Mouse (Mus musculus): ENCODE data around the gene Iqcd. TPM values are rescaled to one million over a fixed set of nuclear protein-coding genes. Genes with fewer than 3 reads are reported as not detected.

Iqcd gene
- polyA plus RNA-seq, 1 experiment from 2014 or later = 1.1 TPM

- Histone ChIP-seq H3K36me3 (ENCODE audit: control insufficient read depth, insufficient read depth, low read length) (no peaks in the 10 kb centered on the region), H3K27ac (ENCODE audit: low read depth, low read length) (no peak overlapping the region), H3K4me2 (ENCODE audit: low read depth, low read length, severe bottlenecking) (no peak overlapping the region), H3K9me3 (ENCODE audit: control insufficient read depth, low read length) (no peaks in the 10 kb centered on the region), H3K4me3 (ENCODE audit: low read depth, low read length) (no peak overlapping the region), H3K9ac (ENCODE audit: low read length) (no peak overlapping the region), H3K27me3 (ENCODE audit: control insufficient read depth, insufficient read depth, low read length) (no peaks in the 10 kb centered on the region), H3K4me1 (replicated peaks; ENCODE audit: control insufficient read depth, insufficient read depth, low read length) (no peaks in the 10 kb centered on the region)
- DNase-seq (ENCODE audit: low spot score) (no peak), ATAC-seq (replicated peaks; ENCODE audit: low FRiP score) (no peak)
- WGBS = 76% methylated on average over 12 of the region's 12 CpGs
These were observed 10.2 kb upstream of the Iqcd start for GRCm38 (mm10) chr5:120578504-120579081.

- H3K4me3 ChIP-seq (ENCODE audit: low read depth, low read length) = no peak overlapping the region
- H3K9me3 ChIP-seq (ENCODE audit: control insufficient read depth, low read length) = no peaks in the 10 kb centered on the region
- H3K4me1 ChIP-seq (replicated peaks; ENCODE audit: control insufficient read depth, insufficient read depth, low read length) = no peaks in the 10 kb centered on the region
- DNase-seq (ENCODE audit: low spot score) = no peak
- WGBS = 81% methylated on average over 26 of the region's 26 CpGs
- H3K27ac ChIP-seq (ENCODE audit: low read depth, low read length) = no peak overlapping the region
- H3K36me3 ChIP-seq (ENCODE audit: control insufficient read depth, insufficient read depth, low read length) = no peaks in the 10 kb centered on the region
- no peak for ATAC-seq (replicated peaks; ENCODE audit: low FRiP score)
- no peaks in the 10 kb centered on the region for H3K27me3 ChIP-seq (ENCODE audit: control insufficient read depth, insufficient read depth, low read length)
- no peak overlapping the region for H3K4me2 ChIP-seq (ENCODE audit: low read depth, low read length, severe bottlenecking)
- no peak overlapping the region for H3K9ac ChIP-seq (ENCODE audit: low read length)
These were observed 9.5 kb upstream of the Iqcd start for GRCm38 (mm10) chr5:120579211-120579897.

DNA sequence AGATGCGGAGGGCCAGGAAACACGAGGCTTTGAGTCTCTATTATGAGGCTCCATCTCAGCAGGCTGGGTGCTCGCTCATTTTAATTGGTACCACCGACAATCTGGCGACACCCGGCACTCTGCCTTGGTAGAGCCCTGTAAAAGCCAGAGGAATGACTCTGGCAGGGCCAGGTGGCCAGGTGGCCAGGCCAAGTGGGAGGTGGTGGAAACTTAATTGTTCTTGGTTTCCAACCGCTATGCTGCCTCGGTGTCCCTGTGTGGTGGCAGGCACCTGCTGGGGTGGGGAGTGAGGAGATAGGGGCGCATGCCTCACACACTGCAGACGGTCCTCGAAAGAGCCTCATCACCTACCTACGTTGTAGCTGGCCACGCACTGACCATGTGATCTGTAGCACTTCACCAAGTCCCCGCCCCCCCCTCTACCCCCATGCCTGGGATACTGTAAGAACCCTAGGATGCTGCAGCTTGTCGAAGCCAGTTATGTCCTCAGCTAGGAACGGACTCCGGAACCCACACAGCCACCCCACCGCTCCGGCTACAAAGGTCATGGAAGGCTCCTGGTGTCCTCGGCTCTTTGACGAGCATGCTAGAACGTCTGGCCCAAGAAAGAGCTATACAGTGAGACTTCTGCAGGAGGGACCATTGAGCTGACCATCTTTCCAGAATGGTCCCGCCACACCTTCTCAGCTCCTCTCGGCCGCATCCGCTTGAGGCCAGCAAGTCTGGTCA, 8.8 kb upstream of the Iqcd start:
- H3K4me2 ChIP-seq (ENCODE audit: low read depth, low read length, severe bottlenecking) = no peak overlapping the region
- no peaks in the 10 kb centered on the region for H3K27me3 ChIP-seq (ENCODE audit: control insufficient read depth, insufficient read depth, low read length)
- H3K4me1 ChIP-seq (replicated peaks; ENCODE audit: control insufficient read depth, insufficient read depth, low read length) = no peaks in the 10 kb centered on the region
- no peak for ATAC-seq (replicated peaks; ENCODE audit: low FRiP score)
- H3K36me3 ChIP-seq (ENCODE audit: control insufficient read depth, insufficient read depth, low read length) = no peaks in the 10 kb centered on the region
- WGBS = 89% methylated on average over 26 of the region's 26 CpGs
- H3K27ac ChIP-seq (ENCODE audit: low read depth, low read length) = no peak overlapping the region
- H3K9me3 ChIP-seq (ENCODE audit: control insufficient read depth, low read length) = no peaks in the 10 kb centered on the region
- no peak overlapping the region for H3K9ac ChIP-seq (ENCODE audit: low read length)
- DNase-seq (ENCODE audit: low spot score) = no peak
- H3K4me3 ChIP-seq (ENCODE audit: low read depth, low read length) = no peak overlapping the region

DNA sequence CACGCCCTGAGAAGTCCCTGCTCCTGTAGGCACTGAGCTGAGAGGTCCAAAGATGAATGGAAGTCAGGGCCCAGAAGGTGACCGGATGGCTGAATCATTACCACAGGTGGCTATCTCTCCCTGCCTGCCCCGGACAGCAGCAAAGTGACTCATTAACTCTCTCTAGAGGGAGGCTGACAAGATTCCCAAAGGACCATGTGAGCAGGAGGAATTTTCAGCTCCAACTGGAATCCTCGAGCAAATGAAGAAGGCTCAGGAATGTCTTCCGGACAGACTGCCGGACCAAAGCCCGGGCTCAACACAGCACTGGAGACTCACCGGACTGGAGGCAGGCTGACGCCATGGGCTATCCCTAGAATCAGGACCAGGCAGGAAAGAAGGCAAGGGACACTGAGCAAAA, 6.8 kb upstream of the Iqcd start:
- H3K4me1 ChIP-seq (replicated peaks; ENCODE audit: control insufficient read depth, insufficient read depth, low read length) = no peaks in the 10 kb centered on the region
- no peak for DNase-seq (ENCODE audit: low spot score)

GRCm38 (mm10) chr5:120583511-120583910, 5.3 kb upstream of the Iqcd start:
- no peak overlapping the region for H3K9ac ChIP-seq (ENCODE audit: low read length)
- H3K4me3 ChIP-seq (ENCODE audit: low read depth, low read length) = no peak overlapping the region
- ATAC-seq (replicated peaks; ENCODE audit: low FRiP score) (no peak), DNase-seq (ENCODE audit: low spot score) (no peak)
- no peaks in the 10 kb centered on the region for H3K9me3 ChIP-seq (ENCODE audit: control insufficient read depth, low read length)
- no peaks in the 10 kb centered on the region for H3K36me3 ChIP-seq (ENCODE audit: control insufficient read depth, insufficient read depth, low read length)
- H3K4me1 ChIP-seq (replicated peaks; ENCODE audit: control insufficient read depth, insufficient read depth, low read length) = peaks cover 7% of the 10 kb centered on the region; the same call in 1 of the 2 replicates
- no peaks in the 10 kb centered on the region for H3K27me3 ChIP-seq (ENCODE audit: control insufficient read depth, insufficient read depth, low read length)
- H3K27ac ChIP-seq (ENCODE audit: low read depth, low read length) = no peak overlapping the region
- no peak overlapping the region for H3K4me2 ChIP-seq (ENCODE audit: low read depth, low read length, severe bottlenecking)
- 96% methylated on average over 4 of the region's 4 CpGs for WGBS

More for the DNA sequence above, 6.8 kb upstream of the Iqcd start:
- H3K4me2 ChIP-seq (ENCODE audit: low read depth, low read length, severe bottlenecking) = no peak overlapping the region
- no peaks in the 10 kb centered on the region for H3K36me3 ChIP-seq (ENCODE audit: control insufficient read depth, insufficient read depth, low read length)
- H3K4me3 ChIP-seq (ENCODE audit: low read depth, low read length) = no peak overlapping the region
- no peaks in the 10 kb centered on the region for H3K27me3 ChIP-seq (ENCODE audit: control insufficient read depth, insufficient read depth, low read length)
- no peak for ATAC-seq (replicated peaks; ENCODE audit: low FRiP score)
- no peak overlapping the region for H3K27ac ChIP-seq (ENCODE audit: low read depth, low read length)
- 88% methylated on average over 9 of the region's 9 CpGs for WGBS
- H3K9ac ChIP-seq (ENCODE audit: low read length) = no peak overlapping the region
- H3K9me3 ChIP-seq (ENCODE audit: control insufficient read depth, low read length) = no peaks in the 10 kb centered on the region

DNA sequence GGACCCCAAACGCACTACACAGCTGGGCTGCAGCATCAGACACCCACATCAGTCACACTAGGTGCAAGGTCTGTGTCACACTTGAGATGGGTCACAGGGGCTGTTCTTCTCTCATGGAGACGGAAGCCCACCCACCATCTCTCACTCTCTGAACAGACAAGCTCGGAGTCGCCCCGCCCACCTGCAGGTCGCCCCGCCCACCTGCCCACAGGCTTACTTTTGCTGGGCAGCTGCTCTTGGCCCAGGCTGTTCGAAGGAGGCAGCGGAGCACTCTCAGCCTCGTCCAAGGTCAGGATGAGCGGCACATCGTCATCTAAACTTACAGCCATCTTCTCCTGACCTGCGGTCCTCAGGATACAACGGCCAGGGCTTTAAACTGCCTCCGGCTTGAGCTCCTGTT, 3.8 kb upstream of the Iqcd start:
- DNase-seq (ENCODE audit: low spot score) (no peak), ATAC-seq (replicated peaks; ENCODE audit: low FRiP score) (no peak)
- Histone ChIP-seq H3K4me3 (ENCODE audit: low read depth, low read length) (no peak overlapping the region), H3K9ac (ENCODE audit: low read length) (no peak overlapping the region), H3K9me3 (ENCODE audit: control insufficient read depth, low read length) (no peaks in the 10 kb centered on the region), H3K4me2 (ENCODE audit: low read depth, low read length, severe bottlenecking) (no peak overlapping the region), H3K27me3 (ENCODE audit: control insufficient read depth, insufficient read depth, low read length) (no peaks in the 10 kb centered on the region), H3K4me1 (replicated peaks; ENCODE audit: control insufficient read depth, insufficient read depth, low read length) (peaks cover 10% of the 10 kb centered on the region), H3K27ac (ENCODE audit: low read depth, low read length) (no peak overlapping the region), H3K36me3 (ENCODE audit: control insufficient read depth, insufficient read depth, low read length) (no peaks in the 10 kb centered on the region)
- 40% methylated on average over 15 of the region's 15 CpGs for WGBS

- no peaks in the 10 kb centered on the region for H3K9me3 ChIP-seq (ENCODE audit: control insufficient read depth, low read length)
- DNase-seq (ENCODE audit: low spot score) = no peak
- H3K36me3 ChIP-seq (ENCODE audit: control insufficient read depth, insufficient read depth, low read length) = no peaks in the 10 kb centered on the region
- peak overlapping the region; percentile 67 for H3K4me3 ChIP-seq (ENCODE audit: low read depth, low read length)
- peaks cover 10% of the 10 kb centered on the region for H3K4me1 ChIP-seq (replicated peaks; ENCODE audit: control insufficient read depth, insufficient read depth, low read length)
- no peak for ATAC-seq (replicated peaks; ENCODE audit: low FRiP score)
- no peaks in the 10 kb centered on the region for H3K27me3 ChIP-seq (ENCODE audit: control insufficient read depth, insufficient read depth, low read length)
- WGBS = 12% methylated on average over 17 of the region's 17 CpGs
- H3K27ac ChIP-seq (ENCODE audit: low read depth, low read length) = no peak overlapping the region
- H3K9ac ChIP-seq (ENCODE audit: low read length) = no peak overlapping the region; the same call in 1 of the 2 replicates
- peak overlapping the region; percentile 95 for H3K4me2 ChIP-seq (ENCODE audit: low read depth, low read length, severe bottlenecking)
These were observed 1.8 kb upstream of the Iqcd start for GRCm38 (mm10) chr5:120586741-120587615.

DNA sequence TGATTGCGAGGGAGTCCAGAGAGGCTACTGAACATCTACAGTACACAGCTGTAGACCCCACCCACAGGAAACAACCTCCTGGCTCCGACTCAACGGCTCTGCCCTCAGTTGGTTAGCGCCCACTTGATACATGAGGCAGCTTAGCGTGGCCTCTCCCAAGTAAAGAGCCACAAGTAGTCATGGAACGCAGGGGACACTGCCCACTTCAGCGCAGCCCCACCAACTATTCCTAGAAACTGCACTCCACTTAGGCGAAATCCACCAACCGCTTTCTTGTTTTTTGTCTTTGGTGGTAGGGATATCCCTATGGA, 1.2 kb upstream of the Iqcd start:
- Histone ChIP-seq H3K4me3 (ENCODE audit: low read depth, low read length) (peak overlapping the region; percentile 67), H3K36me3 (ENCODE audit: control insufficient read depth, insufficient read depth, low read length) (no peaks in the 10 kb centered on the region), H3K27ac (ENCODE audit: low read depth, low read length) (no peak overlapping the region), H3K27me3 (ENCODE audit: control insufficient read depth, insufficient read depth, low read length) (no peaks in the 10 kb centered on the region), H3K4me2 (ENCODE audit: low read depth, low read length, severe bottlenecking) (peak overlapping the region; percentile 95), H3K4me1 (replicated peaks; ENCODE audit: control insufficient read depth, insufficient read depth, low read length) (peaks cover 10% of the 10 kb centered on the region), H3K9ac (ENCODE audit: low read length) (peak overlapping the region; percentile 82), H3K9me3 (ENCODE audit: control insufficient read depth, low read length) (no peaks in the 10 kb centered on the region)
- WGBS = 38% methylated on average over 9 of the region's 9 CpGs
- DNase-seq (ENCODE audit: low spot score) = no peak
- ATAC-seq (replicated peaks; ENCODE audit: low FRiP score) = no peak

All from forebrain, embryonic 11.5 days (tissue).